Mouse (Mus musculus) spleen, adult 2 months (tissue): ENCODE measurements around the gene Heatr3. TPM values are rescaled to one million over a fixed set of nuclear protein-coding genes. Genes with fewer than 3 reads are reported as not detected.

ENCODE experiments used
- DNase-seq, 2 experiments: peaks; one replicate each; pipeline versions ENCODE4 v3.0.0 to v3.0.0-alpha.2; 2012 to 2021; ENCODE audit warnings: low spot score in 2 of 2, low read depth in 1 of 2
- H3K27ac ChIP-seq: fragments of 200-500 bp; 2 replicates; pipeline ENCODE4 v1.5.1; 2012; ENCODE audit warnings: low read length, inconsistent platforms; ENCODE audit not compliant: insufficient read depth
- H3K27me3 ChIP-seq: fragments of 200-500 bp; 2 replicates; pipeline ENCODE4 v1.6.1; 2012; ENCODE audit warnings: mild to moderate bottlenecking, moderate library complexity, low read length, inconsistent platforms; ENCODE audit not compliant: control insufficient read depth, insufficient read depth
- H3K36me3 ChIP-seq: fragments of 200-500 bp; 2 replicates; pipeline ENCODE4 v1.6.1; 2012; ENCODE audit warnings: mild to moderate bottlenecking, low read length, inconsistent platforms; ENCODE audit not compliant: control insufficient read depth, insufficient read depth
- H3K4me1 ChIP-seq: fragments of 200-500 bp; 2 replicates; pipeline ENCODE4 v1.6.1; 2011; ENCODE audit warnings: inconsistent platforms; ENCODE audit not compliant: control insufficient read depth, insufficient read depth, insufficient read length
- H3K4me3 ChIP-seq: fragments of 200-500 bp; 2 replicates; pipeline ENCODE4 v1.5.1; 2011; ENCODE audit warnings: mild to moderate bottlenecking, inconsistent platforms; ENCODE audit not compliant: insufficient read depth, insufficient read length; ENCODE audit errors: extremely low read depth
- CTCF ChIP-seq: fragments of 200-500 bp; IDR thresholded peaks from 2 replicates; pipeline ENCODE4 v1.5.1; 2011; ENCODE audit warnings: mild to moderate bottlenecking, inconsistent platforms; ENCODE audit not compliant: insufficient read depth, insufficient read length, insufficient replicate concordance; ENCODE audit errors: extremely low read depth
- POLR2A ChIP-seq: fragments of 200-500 bp; IDR thresholded peaks from 2 replicates; pipeline ENCODE4 v1.6.1; 2011; ENCODE audit warnings: low read depth, low read length, inconsistent platforms
- WGBS: fragments of 180-500 bp; shearing (Covaris S2); methylation state at CpG from one replicate; pipeline ENCODE4 v1.1.7; 2018; 5-methylcytosine and 5-hydroxymethylcytosine counted together
- polyA plus RNA-seq: library from polyadenylated mRNA; depleted of rRNA; stranded (reverse); fragments of >200 nt; gene quantifications from 2 replicates; pipeline ENCODE4 v1.2.3, GENCODE M21; 2012

Heatr3 gene
- polyA plus RNA-seq, 1 experiment, result 8.9 TPM

GRCm38 (mm10) chr8:88118456-88119036 is 19.1 kb upstream of the Heatr3 start, which contains the start of gene Cnep1r1:
Gene Cnep1r1 (plus strand): TSS chr8:88118769.
- WGBS, result under 1% methylated on average over 49 of the region's 49 CpGs
- H3K36me3 ChIP-seq, result 0 out of 2 replicates have a peak, but pooled peaks cover 2% of the 10 kb centered on the region
- TF ChIP-seq CTCF, result peak; percentile 48; the same call in 1 of the 2 replicates
- peak; percentile 57; the same call in 1 of the 2 replicates for TF ChIP-seq POLR2A
- peaks cover 1% of the 10 kb centered on the region; the same call in 1 of the 2 replicates for H3K27me3 ChIP-seq
- no peaks in the 10 kb centered on the region for H3K4me1 ChIP-seq
- peak; percentile 89 to 99 for DNase-seq
- H3K4me3 ChIP-seq, result peak within 1 kb of the TSS; percentile 95
- H3K27ac ChIP-seq, result peak within 1 kb of the TSS; percentile 91

- DNase-seq, result no peak
- peaks cover 1% of the 10 kb centered on the region; the same call in 1 of the 2 replicates for H3K27me3 ChIP-seq
- no peaks in the 10 kb centered on the region for H3K4me1 ChIP-seq
- 0 out of 2 replicates have a peak, but pooled peaks cover 2% of the 10 kb centered on the region for H3K36me3 ChIP-seq
- WGBS, result 1% methylated on average over 11 of the region's 11 CpGs
- H3K27ac ChIP-seq, result peak overlapping the region; percentile 91; the same call in 1 of the 2 replicates
- peak overlapping the region; percentile 95 for H3K4me3 ChIP-seq
- TF ChIP-seq CTCF (no peak), POLR2A (no peak)
Observed at GRCm38 (mm10) chr8:88119076-88119475, 18.6 kb upstream of the Heatr3 start.

- Histone ChIP-seq H3K36me3 (peaks cover 7% of the 10 kb centered on the region; the same call in 1 of the 2 replicates), H3K4me1 (no peaks in the 10 kb centered on the region), H3K27ac (no peak overlapping the region), H3K27me3 (no peaks in the 10 kb centered on the region), H3K4me3 (no peak overlapping the region)
- no peak for TF ChIP-seq POLR2A
- WGBS, result 93% methylated on average over 2 of the region's 2 CpGs
- no peak for DNase-seq
Observed at GRCm38 (mm10) chr8:88124850-88125249, 12.8 kb upstream of the Heatr3 start.

- no peak for DNase-seq
- Histone ChIP-seq H3K4me1 (no peaks in the 10 kb centered on the region), H3K36me3 (peaks cover 17% of the 10 kb centered on the region), H3K27ac (no peak overlapping the region), H3K27me3 (no peaks in the 10 kb centered on the region), H3K4me3 (no peak overlapping the region)
- 91% methylated on average over 4 of the region's 4 CpGs for WGBS
- TF ChIP-seq CTCF (no peak), POLR2A (no peak)
Observed at GRCm38 (mm10) chr8:88129397-88129796, 8.3 kb upstream of the Heatr3 start.

- Histone ChIP-seq H3K4me1 (no peaks in the 10 kb centered on the region), H3K27me3 (no peaks in the 10 kb centered on the region), H3K27ac (no peak overlapping the region), H3K36me3 (peaks cover 18% of the 10 kb centered on the region), H3K4me3 (no peak overlapping the region)
- no peak for DNase-seq
- no peak for TF ChIP-seq CTCF
- TF ChIP-seq POLR2A, result no peak
- WGBS, result 81% methylated on average over 7 of the region's 7 CpGs
Observed at GRCm38 (mm10) chr8:88130754-88131317, 6.8 kb upstream of the Heatr3 start.

GRCm38 (mm10) chr8:88139256-88139655 is 1.6 kb downstream of the Heatr3 start:
- no peak for DNase-seq
- TF ChIP-seq POLR2A (no peak), CTCF (no peak)
- peaks cover 11% of the 10 kb centered on the region for H3K36me3 ChIP-seq
- no peaks in the 10 kb centered on the region for H3K27me3 ChIP-seq
- 77% methylated on average over 3 of the region's 3 CpGs for WGBS
- H3K27ac ChIP-seq, result no peak overlapping the region
- no peak overlapping the region for H3K4me3 ChIP-seq
- no peaks in the 10 kb centered on the region; the same call in 1 of the 2 replicates for H3K4me1 ChIP-seq

- no peaks in the 10 kb centered on the region for H3K27me3 ChIP-seq
- no peak overlapping the region for H3K27ac ChIP-seq
- 86% methylated on average over 3 of the region's 3 CpGs for WGBS
- DNase-seq, result no peak
- no peak for TF ChIP-seq CTCF
- no peak for TF ChIP-seq POLR2A
- peaks cover 10% of the 10 kb centered on the region for H3K36me3 ChIP-seq
- H3K4me1 ChIP-seq, result no peaks in the 10 kb centered on the region; the same call in 1 of the 2 replicates
- H3K4me3 ChIP-seq, result no peak overlapping the region
Observed at GRCm38 (mm10) chr8:88141629-88142028, 4.0 kb downstream of the Heatr3 start.
